Mouse (Mus musculus): ENCODE measurements around the gene Axin1.

Axin1 gene

DNA sequence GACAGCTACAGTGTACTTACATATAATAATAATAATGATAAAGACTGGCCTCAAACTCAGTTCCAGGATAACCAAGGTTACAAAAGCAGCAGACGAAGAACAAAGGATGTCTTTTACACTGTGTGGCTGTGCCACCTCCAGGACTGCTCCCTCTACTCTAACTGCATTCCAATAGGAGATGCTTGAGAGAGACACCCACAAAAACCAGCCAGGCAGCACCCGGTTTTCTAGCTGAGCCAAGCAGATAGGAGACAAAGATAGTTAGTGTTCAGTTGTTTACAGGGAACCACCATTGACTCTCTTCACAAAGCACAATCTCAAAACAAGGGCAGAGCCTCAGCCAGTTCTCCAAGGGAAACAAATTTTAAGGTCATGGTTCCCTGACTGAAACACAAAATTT lies 101.1 kb downstream of the Axin1 start:
- no peak for DNase-seq (ENCODE audit: low spot score)

DNA sequence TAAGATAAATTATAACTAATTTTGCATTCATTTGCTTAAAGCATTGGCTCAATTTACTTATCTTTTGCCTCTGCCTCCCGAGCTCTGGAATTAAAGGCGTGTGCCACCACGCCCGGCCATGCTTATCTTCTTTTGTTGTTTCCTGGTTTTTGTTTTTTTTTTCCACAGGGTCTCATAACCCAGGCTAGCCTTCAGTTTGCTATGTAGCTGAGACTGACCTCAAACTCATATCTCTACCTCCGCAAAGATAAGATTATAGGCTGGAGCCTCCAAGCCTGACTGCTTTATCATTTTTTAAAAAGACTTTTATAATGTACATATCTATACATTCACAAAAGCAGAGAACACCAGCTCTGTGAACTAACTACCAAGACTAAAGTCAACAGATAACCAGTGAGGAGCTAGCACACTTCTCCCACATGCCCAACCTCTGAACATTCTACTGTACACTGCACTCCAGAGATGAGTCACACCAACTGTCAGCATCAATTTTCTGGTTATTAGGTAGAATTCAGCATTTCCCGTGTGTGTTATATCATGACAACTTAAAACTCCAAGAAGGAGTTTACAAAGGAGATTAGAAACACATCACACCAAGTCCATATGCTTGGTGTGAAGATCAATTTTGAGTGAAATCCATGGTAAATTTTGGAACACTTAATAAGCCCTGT lies 101.8 kb downstream of the Axin1 start:
- DNase-seq (ENCODE audit: low spot score), result no peak

DNA sequence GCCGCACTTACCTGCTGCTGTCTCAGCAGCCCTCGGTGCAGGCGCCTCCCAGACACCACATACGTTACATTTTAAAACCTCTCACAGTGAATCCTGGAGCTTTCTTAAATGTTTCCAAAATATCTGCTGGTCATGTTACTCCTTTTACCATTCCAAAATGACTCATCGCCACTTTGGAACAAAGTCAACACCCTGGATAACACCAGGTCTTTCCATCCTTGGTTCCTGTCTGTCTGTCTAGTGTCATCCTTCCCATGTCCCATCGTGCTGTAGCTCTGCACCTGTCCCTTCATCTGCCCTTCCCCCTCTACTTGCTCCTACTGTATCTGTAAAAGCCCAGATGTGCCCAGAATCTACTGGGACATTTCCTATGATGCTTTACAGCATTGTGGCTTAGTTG lies 102.5 kb downstream of the Axin1 start:
- no peak for DNase-seq (ENCODE audit: low spot score)

GRCm38 (mm10) chr17:26243471-26244100 lies 105.1 kb downstream of the Axin1 start:
- no peak for DNase-seq (ENCODE audit: low spot score)

DNA sequence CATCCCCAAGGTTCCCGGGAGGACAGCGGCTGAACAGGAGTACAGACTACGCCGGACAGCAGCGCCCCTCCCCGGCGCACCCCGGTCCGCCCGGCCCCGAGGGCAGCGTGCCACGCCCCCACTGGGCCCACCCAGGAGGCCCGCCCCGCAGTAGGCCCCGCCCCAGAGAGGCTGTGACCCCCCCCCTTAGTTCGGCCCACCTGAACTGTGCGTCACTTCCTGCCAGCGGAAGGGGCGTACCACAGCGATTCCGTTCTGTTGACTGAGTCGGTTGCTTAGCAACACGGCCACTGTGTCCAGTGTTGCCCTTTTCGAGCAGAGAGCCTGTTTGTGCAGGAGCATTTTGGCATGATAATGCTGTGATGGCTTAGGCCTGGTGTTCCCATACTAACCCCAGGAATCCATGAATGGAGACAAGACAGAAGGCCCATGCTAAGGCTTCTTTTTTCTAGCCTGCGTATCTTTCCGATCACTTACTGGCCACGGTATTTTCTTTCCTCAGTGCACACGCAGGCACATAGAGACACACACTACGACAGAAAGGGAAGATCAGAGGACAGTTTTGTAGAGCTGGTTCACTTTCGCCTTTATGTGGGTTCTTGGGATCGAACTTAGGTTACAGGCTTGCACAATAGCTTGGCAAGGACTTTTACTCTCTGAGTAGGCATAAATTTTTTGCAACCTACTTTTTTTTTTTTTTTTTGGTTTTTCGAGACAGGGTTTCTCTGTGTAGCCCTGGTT lies 105.8 kb downstream of the Axin1 start, which contains the start of gene Fam234a:
TSS of gene Fam234a (minus strand) at position 142 of the 741 bp plus-strand sequence.
- peak; percentile 95 for DNase-seq (ENCODE audit: low spot score)

Measured in testis, postnatal 14 days (tissue).